Mouse (Mus musculus) hindbrain, embryonic 16.5 days (tissue): ENCODE results near the gene Tulp2. TPM values are rescaled to one million over a fixed set of nuclear protein-coding genes. Genes with fewer than 3 reads are reported as not detected.
"Not testable (repeated sequence)": the region's sequence is repeated elsewhere in the genome, so short reads cannot be mapped to it uniquely, and the experiment has no call there.

Source experiments
- ATAC-seq: fragments of 200-750 bp; cut with Nextera tagmentation; 2 replicates; pipeline ENCODE4 v1.8.0; 2017; ENCODE audit warnings: moderate TSS enrichment, moderate library complexity
- H3K27ac ChIP-seq: fragments of 300-500 bp; sonication (generic); 2 replicates; pipeline ENCODE4 v1.5.1; 2014; ENCODE audit warnings: low read depth, mild to moderate bottlenecking, control low read depth, low read length, moderate library complexity
- H3K27me3 ChIP-seq: fragments of 300-500 bp; sonication (generic); replicated peaks from 2 replicates; pipeline ENCODE4 v1.6.1; 2014; ENCODE audit warnings: low read length; ENCODE audit not compliant: control insufficient read depth, insufficient read depth
- H3K36me3 ChIP-seq: fragments of 300-500 bp; sonication (generic); 2 replicates; pipeline ENCODE4 v1.6.1; 2014; ENCODE audit warnings: mild to moderate bottlenecking, low read length, moderate library complexity, mixed read lengths; ENCODE audit not compliant: control insufficient read depth, insufficient read depth
- H3K4me1 ChIP-seq: fragments of 300-500 bp; sonication (generic); 2 replicates; pipeline ENCODE4 v1.6.1; 2014; ENCODE audit warnings: low read depth, low read length; ENCODE audit not compliant: control insufficient read depth, insufficient read depth
- H3K4me2 ChIP-seq: fragments of 300-500 bp; sonication (generic); 2 replicates; pipeline ENCODE4 v1.6.1; 2014; ENCODE audit warnings: mild to moderate bottlenecking, low read length, control low read depth, moderate library complexity
- H3K4me3 ChIP-seq: fragments of 300-500 bp; sonication (generic); 2 replicates; pipeline ENCODE4 v1.5.1; 2014; ENCODE audit warnings: mild to moderate bottlenecking, low read length, control low read depth, moderate library complexity
- H3K9ac ChIP-seq: fragments of 300-500 bp; sonication (generic); 2 replicates; pipeline ENCODE4 v1.6.1; 2014; ENCODE audit warnings: low read depth, mild to moderate bottlenecking, control low read depth, low read length, moderate library complexity
- H3K9me3 ChIP-seq: fragments of 300-500 bp; sonication (generic); 2 replicates; pipeline ENCODE4 v1.6.1; 2014; ENCODE audit warnings: mild to moderate bottlenecking, low read length, moderate library complexity; ENCODE audit not compliant: control insufficient read depth
- WGBS: fragments of 180-500 bp; shearing (Covaris S2); extraction: QIAGEN DNeasy Blood & Tissue Kit; methylation state at CpG from one replicate; pipeline ENCODE4 v1.1.7; 2014; 5-methylcytosine and 5-hydroxymethylcytosine counted together
- polyA plus RNA-seq: library from polyadenylated mRNA; unstranded; fragments of >200 nt; fragmentation: Nextera tagmentation; extraction: Ambion mirVana; gene quantifications from 2 replicates; pipeline ENCODE4 v1.2.1, GENCODE M21; 2015

Gene Tulp2
- polyA plus RNA-seq, 1 experiment from 2014 or later, result 0.20 TPM

GRCm38 (mm10) chr7:45480310-45480709, 1.4 kb upstream of the Tulp2 start:
- not testable (repeated sequence) for H3K27me3 ChIP-seq, H3K36me3 ChIP-seq, H3K4me3 ChIP-seq, H3K4me2 ChIP-seq, H3K9me3 ChIP-seq, H3K27ac ChIP-seq, H3K9ac ChIP-seq, ATAC-seq, H3K4me1 ChIP-seq
- 79% methylated on average over 3 of the region's 4 CpGs for WGBS

GRCm38 (mm10) chr7:45482166-45482565, 489 bp downstream of the Tulp2 start:
- no peak overlapping the region for H3K9ac ChIP-seq

DNA sequence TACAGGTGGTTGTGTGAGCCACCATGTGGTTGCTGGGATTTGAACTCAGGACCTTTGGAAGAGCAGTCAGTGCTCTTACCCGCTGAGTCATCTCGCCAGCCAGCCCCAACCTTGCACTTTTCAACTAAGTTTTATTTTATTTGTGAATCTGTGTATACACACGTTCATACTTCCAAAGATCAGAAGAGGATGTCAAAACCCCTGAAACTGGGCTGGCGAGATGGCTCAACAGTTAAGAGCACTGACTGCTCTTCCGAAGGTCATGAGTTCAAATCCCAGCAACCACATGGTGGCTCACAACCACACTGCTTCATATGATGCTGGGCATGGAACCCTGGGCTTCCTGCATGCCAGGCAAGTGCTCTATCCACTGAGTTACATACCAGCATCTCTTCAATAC, 3.3 kb downstream of the Tulp2 start:
- WGBS, result 90% methylated on average over 5 of the region's 5 CpGs
- H3K4me1 ChIP-seq, result not testable (repeated sequence)

More at GRCm38 (mm10) chr7:45482166-45482565, 489 bp downstream of the Tulp2 start:
- no peak overlapping the region for H3K27ac ChIP-seq
- H3K4me1 ChIP-seq, result no peaks in the 10 kb centered on the region
- no peak for ATAC-seq
- H3K9me3 ChIP-seq, result no peaks in the 10 kb centered on the region
- no peak overlapping the region for H3K4me3 ChIP-seq
- no peaks in the 10 kb centered on the region for H3K36me3 ChIP-seq
- no peak overlapping the region for H3K4me2 ChIP-seq
- no peaks in the 10 kb centered on the region for H3K27me3 ChIP-seq
- WGBS, result 93% methylated on average over 1 of the region's 1 CpGs

GRCm38 (mm10) chr7:45486158-45486557, 4.5 kb downstream of the Tulp2 start:
- Histone ChIP-seq H3K9me3 (no peaks in the 10 kb centered on the region), H3K4me1 (peaks cover 8% of the 10 kb centered on the region), H3K27ac (no peak overlapping the region), H3K4me2 (no peak overlapping the region), H3K9ac (no peak overlapping the region), H3K27me3 (no peaks in the 10 kb centered on the region), H3K4me3 (no peak overlapping the region), H3K36me3 (no peaks in the 10 kb centered on the region)
- no peak for ATAC-seq
- 81% methylated on average over 7 of the region's 7 CpGs for WGBS

More for the DNA sequence above, 3.3 kb downstream of the Tulp2 start:
- H3K9ac ChIP-seq, ATAC-seq, H3K27me3 ChIP-seq, H3K36me3 ChIP-seq, H3K27ac ChIP-seq, H3K4me3 ChIP-seq, H3K4me2 ChIP-seq, H3K9me3 ChIP-seq: not testable (repeated sequence)

DNA sequence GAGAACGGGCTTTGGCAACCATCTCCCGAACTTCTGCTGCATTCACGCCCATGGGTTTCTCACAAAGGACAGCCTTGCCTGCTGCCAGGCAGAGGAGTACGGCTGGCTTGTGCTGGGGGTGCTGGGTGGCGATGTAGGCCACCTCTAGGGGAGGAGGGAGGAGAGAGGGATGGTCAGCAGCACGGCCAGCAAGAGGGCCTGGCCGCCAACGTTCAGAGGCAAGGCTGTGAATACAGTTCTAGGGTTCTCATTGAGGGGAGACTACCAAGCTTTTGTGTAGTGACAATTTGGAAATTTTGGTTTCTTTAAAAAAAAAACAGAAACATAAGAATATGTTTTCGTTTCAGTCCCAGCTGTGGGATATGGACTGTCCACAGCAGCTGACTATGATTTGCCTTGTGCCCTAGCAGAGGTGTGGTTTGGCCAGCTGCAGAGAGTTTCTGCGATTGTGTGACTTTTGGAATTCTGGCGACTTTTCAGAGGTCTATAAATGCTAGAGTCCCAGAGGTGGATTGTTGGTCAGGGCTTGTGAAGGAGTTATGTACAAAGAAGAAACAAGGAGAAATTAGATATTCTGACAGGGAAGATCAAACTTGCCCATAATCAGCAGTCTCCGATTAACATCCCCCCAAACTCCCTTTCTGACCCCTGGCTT, 5.2 kb downstream of the Tulp2 start, which contains the start of gene Gm45808:
Gene Gm45808 (minus strand): TSS at position 51 of the 655 bp plus-strand sequence.
- no peak within 1 kb of the TSS for H3K9ac ChIP-seq
- ATAC-seq, result no peak
- no peaks in the 10 kb centered on the region for H3K9me3 ChIP-seq
- peaks cover 8% of the 10 kb centered on the region for H3K4me1 ChIP-seq
- H3K4me2 ChIP-seq, result no peak within 1 kb of the TSS
- no peaks in the 10 kb centered on the region; the same call in 1 of the 2 replicates for H3K36me3 ChIP-seq
- no peaks in the 10 kb centered on the region for H3K27me3 ChIP-seq
- WGBS, result 83% methylated on average over 12 of the region's 12 CpGs
- no peak within 1 kb of the TSS for H3K27ac ChIP-seq
- H3K4me3 ChIP-seq, result no peak within 1 kb of the TSS

DNA sequence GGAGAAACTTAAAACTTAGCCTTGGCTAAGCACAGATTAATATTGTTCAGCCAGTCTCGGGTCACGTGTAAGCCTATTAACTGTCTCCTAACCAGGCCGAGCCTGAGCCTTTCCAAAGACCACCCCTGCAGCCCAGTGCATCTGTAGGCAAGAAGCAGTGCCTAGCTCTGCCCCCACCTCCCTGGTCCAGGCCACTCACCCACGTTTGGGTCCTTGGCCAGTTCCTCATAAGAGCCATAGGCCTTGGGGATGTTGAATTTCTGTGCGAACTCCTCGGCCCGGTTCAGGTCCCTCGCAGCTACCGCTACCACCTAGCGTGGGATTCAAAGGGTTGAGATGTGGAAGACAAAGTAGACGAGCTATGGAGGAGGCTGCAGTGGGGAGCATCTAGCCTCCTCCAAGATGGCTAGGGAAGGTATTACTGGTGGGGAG, 6.2 kb downstream of the Tulp2 start:
- Histone ChIP-seq H3K36me3 (no peaks in the 10 kb centered on the region; the same call in 1 of the 2 replicates), H3K27me3 (no peaks in the 10 kb centered on the region), H3K27ac (peak overlapping the region; percentile 90), H3K9me3 (no peaks in the 10 kb centered on the region), H3K4me3 (peak overlapping the region; percentile 49), H3K9ac (peak overlapping the region; percentile 75), H3K4me1 (peaks cover 8% of the 10 kb centered on the region), H3K4me2 (peak overlapping the region; percentile 74)
- WGBS, result 25% methylated on average over 11 of the region's 11 CpGs
- ATAC-seq, result peak; percentile 83

DNA sequence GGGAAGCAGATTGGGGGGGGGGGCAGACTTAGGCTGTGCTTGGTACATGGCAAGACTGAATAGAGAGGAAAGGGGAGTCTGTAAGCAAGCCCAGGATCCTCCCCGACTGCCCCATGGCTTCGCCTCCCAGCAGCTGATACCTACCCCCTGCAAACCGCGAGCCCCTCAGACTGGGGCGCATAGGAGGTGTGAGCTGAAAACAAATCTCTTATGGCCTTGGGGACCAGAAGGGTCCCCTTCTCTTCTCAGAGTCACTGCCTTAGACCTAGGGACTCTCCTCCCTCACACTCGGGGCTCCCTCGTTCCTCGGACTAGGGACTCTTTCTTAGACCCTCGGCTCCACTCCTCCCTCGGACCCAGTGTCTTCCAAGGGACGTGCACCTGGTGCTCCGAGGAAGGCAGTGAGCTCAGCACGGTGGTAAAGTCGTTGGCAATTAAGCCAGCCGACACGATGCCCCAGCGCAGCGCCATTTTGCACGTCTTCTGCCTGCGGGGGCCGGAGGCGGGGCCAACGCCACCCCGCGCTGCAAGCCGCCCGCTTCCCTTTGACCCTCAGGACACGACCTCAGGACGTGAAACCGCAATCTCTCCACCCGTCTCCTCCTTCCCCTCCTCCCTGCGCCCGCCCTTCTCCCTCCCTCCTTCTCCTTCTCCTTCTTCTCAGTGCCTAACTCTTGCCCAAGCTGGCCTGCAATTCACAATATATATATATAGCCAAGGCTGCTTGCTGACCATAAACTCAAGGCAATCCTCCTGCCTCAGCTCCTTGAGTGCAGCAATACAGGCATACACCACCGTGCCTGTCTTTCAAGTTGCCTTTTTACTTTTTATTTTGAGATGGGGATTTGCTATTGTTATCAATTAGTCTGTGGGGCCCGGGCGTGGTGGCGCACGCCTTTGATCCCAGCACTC, 6.9 kb downstream of the Tulp2 start, which contains the start of gene Dhdh:
Gene Dhdh (minus strand): TSS at position 513 of the 912 bp plus-strand sequence.
- H3K27ac ChIP-seq, result peak within 1 kb of the TSS; percentile 90

DNA sequence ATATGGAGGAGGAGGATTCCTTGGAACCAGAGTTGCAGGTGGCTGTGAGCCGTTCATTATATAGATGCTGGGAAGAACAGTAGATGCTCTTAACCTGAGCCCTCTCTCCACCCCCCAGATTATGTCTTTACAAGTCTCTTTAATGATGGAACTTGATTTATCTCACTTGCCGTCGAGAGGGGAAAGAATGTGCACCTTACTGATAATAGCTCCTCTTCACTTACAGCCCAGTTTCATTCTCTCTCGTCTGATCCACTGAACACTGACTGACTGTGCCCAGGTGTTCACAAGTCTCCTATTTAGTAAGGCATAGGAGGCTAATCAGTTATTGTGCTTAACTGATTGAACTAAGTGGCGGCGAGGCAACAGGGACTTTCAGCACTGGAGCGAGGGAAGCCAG, 7.9 kb downstream of the Tulp2 start:
- ATAC-seq, result no peak
- Histone ChIP-seq H3K9me3 (no peaks in the 10 kb centered on the region), H3K4me2 (no peak overlapping the region), H3K4me1 (peaks cover 8% of the 10 kb centered on the region), H3K4me3 (no peak overlapping the region), H3K27me3 (no peaks in the 10 kb centered on the region), H3K27ac (no peak overlapping the region), H3K9ac (no peak overlapping the region), H3K36me3 (peaks cover 12% of the 10 kb centered on the region)
- 84% methylated on average over 7 of the region's 7 CpGs for WGBS

More for the DNA sequence above, 6.9 kb downstream of the Tulp2 start, which contains the start of gene Dhdh:
- WGBS, result 8% methylated on average over 38 of the region's 38 CpGs
- ATAC-seq, result peak; percentile 49
- peak within 1 kb of the TSS; percentile 75 for H3K9ac ChIP-seq
- H3K27me3 ChIP-seq, result no peaks in the 10 kb centered on the region
- peaks cover 8% of the 10 kb centered on the region for H3K4me1 ChIP-seq
- H3K4me2 ChIP-seq, result peak within 1 kb of the TSS; percentile 74
- H3K9me3 ChIP-seq, result no peaks in the 10 kb centered on the region
- peak within 1 kb of the TSS; percentile 49 for H3K4me3 ChIP-seq
- peaks cover 5% of the 10 kb centered on the region for H3K36me3 ChIP-seq

GRCm38 (mm10) chr7:45490822-45491221, 9.1 kb downstream of the Tulp2 start:
- WGBS, result 54% methylated on average over 9 of the region's 9 CpGs

More at GRCm38 (mm10) chr7:45490822-45491221, 9.1 kb downstream of the Tulp2 start:
- Histone ChIP-seq H3K4me1 (peaks cover 8% of the 10 kb centered on the region), H3K9ac (peak overlapping the region; percentile 29; the same call in 1 of the 2 replicates), H3K9me3 (no peaks in the 10 kb centered on the region), H3K4me3 (no peak overlapping the region), H3K4me2 (no peak overlapping the region), H3K27ac (no peak overlapping the region), H3K36me3 (peaks cover 17% of the 10 kb centered on the region), H3K27me3 (no peaks in the 10 kb centered on the region)
- ATAC-seq, result no peak
